Mouse (Mus musculus) lung, embryonic 16.5 days (tissue): ENCODE measurements at regions not wholly inside any gene's neighbourhood (a gene's known extent, or its start where the extent isn't known, plus 50 kb on each side); places are given as distances from the start of the nearest gene placed in this dataset.
A peak's percentile ranks its signal among the peaks of the same experiment; 100 is the strongest.

Source experiments
- ATAC-seq: fragments of 200-750 bp; cut with Nextera tagmentation; 2 replicates; pipeline ENCODE4 v1.8.0; 2017; ENCODE audit warnings: low read depth, mild to moderate bottlenecking, moderate library complexity
- H3K27ac ChIP-seq: fragments of 300-500 bp; sonication (generic); 2 replicates; pipeline ENCODE4 v1.5.1; 2014; ENCODE audit warnings: mild to moderate bottlenecking, control low read depth, low read length
- H3K27me3 ChIP-seq: fragments of 300-500 bp; sonication (generic); 2 replicates; pipeline ENCODE4 v1.6.1; 2014; ENCODE audit warnings: low read depth, low read length, mixed read lengths; ENCODE audit not compliant: control insufficient read depth, insufficient read depth
- H3K36me3 ChIP-seq: fragments of 300-500 bp; sonication (generic); 2 replicates; pipeline ENCODE4 v1.6.1; 2014; ENCODE audit warnings: low read length; ENCODE audit not compliant: control insufficient read depth, insufficient read depth
- H3K4me1 ChIP-seq: fragments of 300-500 bp; sonication (generic); replicated peaks from 2 replicates; pipeline ENCODE4 v1.6.1; 2014; ENCODE audit warnings: low read length, mixed read lengths; ENCODE audit not compliant: control insufficient read depth, insufficient read depth
- H3K4me2 ChIP-seq: fragments of 300-500 bp; sonication (generic); 2 replicates; pipeline ENCODE4 v1.6.1; 2014; ENCODE audit warnings: low read depth, low read length, control low read depth
- H3K4me3 ChIP-seq: fragments of 300-500 bp; sonication (generic); 2 replicates; pipeline ENCODE4 v1.5.1; 2014; ENCODE audit warnings: mild to moderate bottlenecking, low read length, control low read depth
- H3K9ac ChIP-seq: fragments of 300-500 bp; sonication (generic); 2 replicates; pipeline ENCODE4 v1.6.1; 2014; ENCODE audit warnings: low read length, control low read depth
- H3K9me3 ChIP-seq: fragments of 300-500 bp; sonication (generic); 2 replicates; pipeline ENCODE4 v1.6.1; 2016; ENCODE audit warnings: low read length; ENCODE audit not compliant: control insufficient read depth
- WGBS: fragments of 180-500 bp; shearing (Covaris S2); extraction: QIAGEN DNeasy Blood & Tissue Kit; methylation state at CpG from one replicate; pipeline ENCODE4 v1.1.7; 2014; 5-methylcytosine and 5-hydroxymethylcytosine counted together

GRCm38 (mm10) chr3:143078310-143078709, 196.5 kb upstream of the Pkn2 start:
- 45% methylated on average over 7 of the region's 7 CpGs for WGBS
- Histone ChIP-seq H3K27me3 (no peaks in the 10 kb centered on the region), H3K4me3 (no peak overlapping the region), H3K27ac (no peak overlapping the region), H3K36me3 (no peaks in the 10 kb centered on the region), H3K4me2 (no peak overlapping the region), H3K9ac (no peak overlapping the region), H3K4me1 (peaks cover 6% of the 10 kb centered on the region; the same call in 1 of the 2 replicates), H3K9me3 (no peaks in the 10 kb centered on the region)
- peak; percentile 90 for ATAC-seq

- no peaks in the 10 kb centered on the region for H3K4me1 ChIP-seq
- H3K4me3 ChIP-seq = no peak overlapping the region
- no peaks in the 10 kb centered on the region for H3K36me3 ChIP-seq
- H3K27me3 ChIP-seq = no peaks in the 10 kb centered on the region
- ATAC-seq = peak; percentile 89
- H3K4me2 ChIP-seq = no peak overlapping the region
- H3K27ac ChIP-seq = peak overlapping the region; percentile 11
- H3K9me3 ChIP-seq = no peaks in the 10 kb centered on the region
- H3K9ac ChIP-seq = no peak overlapping the region
- 29% methylated on average over 4 of the region's 4 CpGs for WGBS
Observed at GRCm38 (mm10) chr3:143071839-143072373, 190.1 kb upstream of the Pkn2 start.

GRCm38 (mm10) chr3:143054858-143055257, 173.1 kb upstream of the Pkn2 start:
- peaks cover 2% of the 10 kb centered on the region; the same call in 1 of the 2 replicates for H3K4me1 ChIP-seq
- no peak overlapping the region for H3K4me2 ChIP-seq
- no peaks in the 10 kb centered on the region for H3K9me3 ChIP-seq
- no peak overlapping the region for H3K4me3 ChIP-seq
- H3K27me3 ChIP-seq = no peaks in the 10 kb centered on the region
- H3K36me3 ChIP-seq = no peaks in the 10 kb centered on the region
- peak overlapping the region; percentile 31; the same call in 1 of the 2 replicates for H3K27ac ChIP-seq
- no peak overlapping the region for H3K9ac ChIP-seq
- ATAC-seq = no peak
- WGBS = 85% methylated on average over 3 of the region's 3 CpGs

- H3K9ac ChIP-seq = no peak overlapping the region
- no peaks in the 10 kb centered on the region for H3K36me3 ChIP-seq
- H3K27ac ChIP-seq = peak overlapping the region; percentile 81
- no peaks in the 10 kb centered on the region; the same call in 1 of the 2 replicates for H3K4me1 ChIP-seq
- no peaks in the 10 kb centered on the region for H3K27me3 ChIP-seq
- H3K4me2 ChIP-seq = no peak overlapping the region; the same call in 1 of the 2 replicates
- 35% methylated on average over 11 of the region's 11 CpGs for WGBS
- no peaks in the 10 kb centered on the region for H3K9me3 ChIP-seq
- ATAC-seq = peak; percentile 98
- H3K4me3 ChIP-seq = no peak overlapping the region
Observed at GRCm38 (mm10) chr3:143053286-143053993, 171.6 kb upstream of the Pkn2 start.

GRCm38 (mm10) chr3:143040666-143041065, 158.9 kb upstream of the Pkn2 start:
- Histone ChIP-seq H3K4me2 (no peak overlapping the region), H3K4me3 (no peak overlapping the region), H3K27me3 (no peaks in the 10 kb centered on the region), H3K9me3 (no peaks in the 10 kb centered on the region), H3K4me1 (no peaks in the 10 kb centered on the region), H3K27ac (peak overlapping the region; percentile 76), H3K36me3 (no peaks in the 10 kb centered on the region), H3K9ac (no peak overlapping the region)
- 72% methylated on average over 3 of the region's 3 CpGs for WGBS
- peak; percentile 91 for ATAC-seq

- Histone ChIP-seq H3K4me3 (no peak overlapping the region), H3K36me3 (no peaks in the 10 kb centered on the region), H3K4me1 (no peaks in the 10 kb centered on the region; the same call in 1 of the 2 replicates), H3K27ac (no peak overlapping the region), H3K27me3 (no peaks in the 10 kb centered on the region), H3K9ac (no peak overlapping the region), H3K9me3 (no peaks in the 10 kb centered on the region), H3K4me2 (no peak overlapping the region)
- WGBS = 79% methylated on average over 1 of the region's 1 CpGs
- ATAC-seq = no peak
Observed at GRCm38 (mm10) chr3:143036108-143036507, 154.3 kb upstream of the Pkn2 start.

- H3K4me3 ChIP-seq = no peak overlapping the region
- WGBS = 47% methylated on average over 9 of the region's 9 CpGs
- no peaks in the 10 kb centered on the region; the same call in 1 of the 2 replicates for H3K4me1 ChIP-seq
- H3K4me2 ChIP-seq = peak overlapping the region; percentile 22; the same call in 1 of the 2 replicates
- H3K9me3 ChIP-seq = no peaks in the 10 kb centered on the region
- no peaks in the 10 kb centered on the region for H3K27me3 ChIP-seq
- ATAC-seq = no peak
- no peaks in the 10 kb centered on the region for H3K36me3 ChIP-seq
- H3K9ac ChIP-seq = no peak overlapping the region
- H3K27ac ChIP-seq = no peak overlapping the region
Observed at GRCm38 (mm10) chr3:143034588-143034987, 152.8 kb upstream of the Pkn2 start.

GRCm38 (mm10) chr3:143022486-143022885, 140.7 kb upstream of the Pkn2 start:
- Histone ChIP-seq H3K27me3 (no peaks in the 10 kb centered on the region), H3K9ac (no peak overlapping the region), H3K4me2 (no peak overlapping the region), H3K27ac (no peak overlapping the region), H3K9me3 (no peaks in the 10 kb centered on the region), H3K36me3 (no peaks in the 10 kb centered on the region), H3K4me3 (no peak overlapping the region), H3K4me1 (no peaks in the 10 kb centered on the region)
- ATAC-seq = no peak
- 64% methylated on average over 4 of the region's 4 CpGs for WGBS

- no peak; the same call in 1 of the 2 replicates for ATAC-seq
- WGBS = 74% methylated on average over 11 of the region's 11 CpGs
- Histone ChIP-seq H3K36me3 (no peaks in the 10 kb centered on the region), H3K9me3 (no peaks in the 10 kb centered on the region), H3K27ac (no peak overlapping the region), H3K4me3 (no peak overlapping the region), H3K4me2 (no peak overlapping the region), H3K27me3 (no peaks in the 10 kb centered on the region), H3K4me1 (no peaks in the 10 kb centered on the region), H3K9ac (no peak overlapping the region)
Observed at GRCm38 (mm10) chr3:143021159-143021871, 139.5 kb upstream of the Pkn2 start.
